Mouse (Mus musculus): ENCODE data around the gene Ralgapa2.

- no peak for TF ChIP-seq GATA1 (IDR thresholded peaks at IDR 0.05; ENCODE audit: low read length)
- no peak for TF ChIP-seq TAL1 (IDR thresholded peaks at IDR 0.05; ENCODE audit: low read length)
Observed at GRCm38 (mm10) chr2:146309413-146309812, 202.7 kb downstream of the Ralgapa2 start.

Measured in erythroblast, embryonic 14.5 days (primary cell).